Mouse (Mus musculus): ENCODE data around the gene Glrb. TPM values are rescaled to one million over a fixed set of nuclear protein-coding genes. Genes with fewer than 3 reads are reported as not detected.

Glrb gene
- total and polyA plus RNA-seq, 2 experiments = not detected

- Histone ChIP-seq H3K27ac (replicated peaks; ENCODE audit: insufficient read depth, low read depth, low read length) (no peak overlapping the region), H3K36me3 (ENCODE audit: control insufficient read depth, insufficient read depth, low read length) (no peaks in the 10 kb centered on the region), H3K9ac (ENCODE audit: low read depth, low read length) (no peak overlapping the region), H3K4me3 (ENCODE audit: insufficient read depth, low read depth, low read length) (no peak overlapping the region), H3K79me2 (ENCODE audit: control insufficient read depth, insufficient read depth, low read length) (no peaks in the 10 kb centered on the region), H3K27me3 (ENCODE audit: control insufficient read depth, insufficient read depth, low read length) (no peaks in the 10 kb centered on the region), H3K4me1 (ENCODE audit: control insufficient read depth, insufficient read depth, low read length) (no peaks in the 10 kb centered on the region)
- 50% methylated on average over 4 of the region's 4 CpGs for WGBS
- DNase-seq (ENCODE audit: extremely low read depth, low read depth, low spot score) = no peak
- no peak for TF ChIP-seq POLR2A (IDR thresholded peaks at IDR 0.05; ENCODE audit: extremely low read depth, insufficient read depth, low read length)
- no peak for TF ChIP-seq CTCF (IDR thresholded peaks at IDR 0.05; ENCODE audit: low read depth, low read length)
Measured at GRCm38 (mm10) chr3:80893055-80893690, 20.3 kb downstream of the Glrb start.

- Histone ChIP-seq H3K4me3 (ENCODE audit: insufficient read depth, low read depth, low read length) (no peak overlapping the region), H3K9ac (ENCODE audit: low read depth, low read length) (no peak overlapping the region)
- no peak for TF ChIP-seq CTCF (IDR thresholded peaks at IDR 0.05; ENCODE audit: low read depth, low read length)
- TF ChIP-seq POLR2A (IDR thresholded peaks at IDR 0.05; ENCODE audit: extremely low read depth, insufficient read depth, low read length) = no peak
Measured at GRCm38 (mm10) chr3:80891087-80891486, 22.4 kb downstream of the Glrb start.

GRCm38 (mm10) chr3:80885174-80885573 is 28.3 kb downstream of the Glrb start:
- no peak overlapping the region for H3K27ac ChIP-seq (replicated peaks; ENCODE audit: insufficient read depth, low read depth, low read length)
- H3K4me3 ChIP-seq (ENCODE audit: insufficient read depth, low read depth, low read length) = no peak overlapping the region
- no peak for TF ChIP-seq CTCF (IDR thresholded peaks at IDR 0.05; ENCODE audit: low read depth, low read length)
- TF ChIP-seq POLR2A (IDR thresholded peaks at IDR 0.05; ENCODE audit: extremely low read depth, insufficient read depth, low read length) = no peak
- no peak for DNase-seq (ENCODE audit: extremely low read depth, low read depth, low spot score)
- no peaks in the 10 kb centered on the region for H3K27me3 ChIP-seq (ENCODE audit: control insufficient read depth, insufficient read depth, low read length)
- no peak overlapping the region for H3K9ac ChIP-seq (ENCODE audit: low read depth, low read length)
- H3K36me3 ChIP-seq (ENCODE audit: control insufficient read depth, insufficient read depth, low read length) = no peaks in the 10 kb centered on the region
- H3K4me1 ChIP-seq (ENCODE audit: control insufficient read depth, insufficient read depth, low read length) = no peaks in the 10 kb centered on the region
- WGBS = 71% methylated on average over 1 of the region's 1 CpGs
- no peaks in the 10 kb centered on the region for H3K79me2 ChIP-seq (ENCODE audit: control insufficient read depth, insufficient read depth, low read length)

More at GRCm38 (mm10) chr3:80891087-80891486, 22.4 kb downstream of the Glrb start:
- Histone ChIP-seq H3K4me1 (ENCODE audit: control insufficient read depth, insufficient read depth, low read length) (no peaks in the 10 kb centered on the region), H3K79me2 (ENCODE audit: control insufficient read depth, insufficient read depth, low read length) (no peaks in the 10 kb centered on the region), H3K36me3 (ENCODE audit: control insufficient read depth, insufficient read depth, low read length) (no peaks in the 10 kb centered on the region), H3K27ac (replicated peaks; ENCODE audit: insufficient read depth, low read depth, low read length) (no peak overlapping the region), H3K27me3 (ENCODE audit: control insufficient read depth, insufficient read depth, low read length) (no peaks in the 10 kb centered on the region)
- no peak for DNase-seq (ENCODE audit: extremely low read depth, low read depth, low spot score)
- 48% methylated on average over 4 of the region's 4 CpGs for WGBS

GRCm38 (mm10) chr3:80883601-80884000 is 29.9 kb downstream of the Glrb start:
- no peaks in the 10 kb centered on the region for H3K36me3 ChIP-seq (ENCODE audit: control insufficient read depth, insufficient read depth, low read length)
- no peak overlapping the region for H3K4me3 ChIP-seq (ENCODE audit: insufficient read depth, low read depth, low read length)
- H3K9ac ChIP-seq (ENCODE audit: low read depth, low read length) = no peak overlapping the region
- DNase-seq (ENCODE audit: extremely low read depth, low read depth, low spot score) = no peak
- H3K27ac ChIP-seq (replicated peaks; ENCODE audit: insufficient read depth, low read depth, low read length) = no peak overlapping the region
- WGBS = 82% methylated on average over 6 of the region's 6 CpGs
- no peak for TF ChIP-seq POLR2A (IDR thresholded peaks at IDR 0.05; ENCODE audit: extremely low read depth, insufficient read depth, low read length)
- no peak for TF ChIP-seq CTCF (IDR thresholded peaks at IDR 0.05; ENCODE audit: low read depth, low read length)
- H3K27me3 ChIP-seq (ENCODE audit: control insufficient read depth, insufficient read depth, low read length) = no peaks in the 10 kb centered on the region
- H3K4me1 ChIP-seq (ENCODE audit: control insufficient read depth, insufficient read depth, low read length) = no peaks in the 10 kb centered on the region
- H3K79me2 ChIP-seq (ENCODE audit: control insufficient read depth, insufficient read depth, low read length) = no peaks in the 10 kb centered on the region

GRCm38 (mm10) chr3:80880660-80881293 is 32.7 kb downstream of the Glrb start:
- H3K9ac ChIP-seq (ENCODE audit: low read depth, low read length) = no peak overlapping the region
- TF ChIP-seq POLR2A (IDR thresholded peaks at IDR 0.05; ENCODE audit: extremely low read depth, insufficient read depth, low read length) (no peak), CTCF (IDR thresholded peaks at IDR 0.05; ENCODE audit: low read depth, low read length) (no peak)
- no peaks in the 10 kb centered on the region for H3K36me3 ChIP-seq (ENCODE audit: control insufficient read depth, insufficient read depth, low read length)
- H3K27ac ChIP-seq (replicated peaks; ENCODE audit: insufficient read depth, low read depth, low read length) = no peak overlapping the region
- no peaks in the 10 kb centered on the region for H3K4me1 ChIP-seq (ENCODE audit: control insufficient read depth, insufficient read depth, low read length)
- 89% methylated on average over 6 of the region's 6 CpGs for WGBS
- no peaks in the 10 kb centered on the region for H3K27me3 ChIP-seq (ENCODE audit: control insufficient read depth, insufficient read depth, low read length)
- no peak overlapping the region for H3K4me3 ChIP-seq (ENCODE audit: insufficient read depth, low read depth, low read length)
- no peak for DNase-seq (ENCODE audit: extremely low read depth, low read depth, low spot score)
- H3K79me2 ChIP-seq (ENCODE audit: control insufficient read depth, insufficient read depth, low read length) = no peaks in the 10 kb centered on the region

- H3K79me2 ChIP-seq (ENCODE audit: control insufficient read depth, insufficient read depth, low read length) = no peaks in the 10 kb centered on the region
- DNase-seq (ENCODE audit: extremely low read depth, low read depth, low spot score) = no peak
- H3K9ac ChIP-seq (ENCODE audit: low read depth, low read length) = no peak overlapping the region
- H3K27me3 ChIP-seq (ENCODE audit: control insufficient read depth, insufficient read depth, low read length) = no peaks in the 10 kb centered on the region; the same call in 1 of the 2 replicates
- TF ChIP-seq CTCF (IDR thresholded peaks at IDR 0.05; ENCODE audit: low read depth, low read length) = no peak
- TF ChIP-seq POLR2A (IDR thresholded peaks at IDR 0.05; ENCODE audit: extremely low read depth, insufficient read depth, low read length) = no peak
- 63% methylated on average over 5 of the region's 5 CpGs for WGBS
- H3K4me1 ChIP-seq (ENCODE audit: control insufficient read depth, insufficient read depth, low read length) = no peaks in the 10 kb centered on the region
- no peaks in the 10 kb centered on the region for H3K36me3 ChIP-seq (ENCODE audit: control insufficient read depth, insufficient read depth, low read length)
- H3K27ac ChIP-seq (replicated peaks; ENCODE audit: insufficient read depth, low read depth, low read length) = no peak overlapping the region
- H3K4me3 ChIP-seq (ENCODE audit: insufficient read depth, low read depth, low read length) = no peak overlapping the region
Measured at GRCm38 (mm10) chr3:80878571-80878970, 34.9 kb downstream of the Glrb start.

Measured in liver, adult 2 months (tissue).